Mouse (Mus musculus): Measurements from ENCODE around the gene Vmo1. TPM values are rescaled to one million over a fixed set of nuclear protein-coding genes. Genes with fewer than 3 reads are reported as not detected.

Gene Vmo1
- polyA plus RNA-seq (2012) = not detected in 2 replicates

- Histone ChIP-seq H3K27me3 (ENCODE audit: control insufficient read depth) (peaks cover 19% of the 10 kb centered on the region), H3K4me1 (ENCODE audit: control insufficient read depth) (peaks cover 19% of the 10 kb centered on the region), H3K4me3 (replicated peaks) (no peak within 1 kb of the TSS), H3K9me3 (ENCODE audit: control insufficient read depth, low read length) (no peaks in the 10 kb centered on the region), H3K36me3 (ENCODE audit: control insufficient read depth) (no peaks in the 10 kb centered on the region)
- TF ChIP-seq TAL1 (IDR thresholded peaks at IDR 0.05; ENCODE audit: low read length) (no peak), GATA1 (IDR thresholded peaks at IDR 0.05; ENCODE audit: low read length) (no peak)
Measured at GRCm38 (mm10) chr11:70514288-70514687, at the start of gene Vmo1. Gene Vmo1 (minus strand): TSS chr11:70514616.

DNA sequence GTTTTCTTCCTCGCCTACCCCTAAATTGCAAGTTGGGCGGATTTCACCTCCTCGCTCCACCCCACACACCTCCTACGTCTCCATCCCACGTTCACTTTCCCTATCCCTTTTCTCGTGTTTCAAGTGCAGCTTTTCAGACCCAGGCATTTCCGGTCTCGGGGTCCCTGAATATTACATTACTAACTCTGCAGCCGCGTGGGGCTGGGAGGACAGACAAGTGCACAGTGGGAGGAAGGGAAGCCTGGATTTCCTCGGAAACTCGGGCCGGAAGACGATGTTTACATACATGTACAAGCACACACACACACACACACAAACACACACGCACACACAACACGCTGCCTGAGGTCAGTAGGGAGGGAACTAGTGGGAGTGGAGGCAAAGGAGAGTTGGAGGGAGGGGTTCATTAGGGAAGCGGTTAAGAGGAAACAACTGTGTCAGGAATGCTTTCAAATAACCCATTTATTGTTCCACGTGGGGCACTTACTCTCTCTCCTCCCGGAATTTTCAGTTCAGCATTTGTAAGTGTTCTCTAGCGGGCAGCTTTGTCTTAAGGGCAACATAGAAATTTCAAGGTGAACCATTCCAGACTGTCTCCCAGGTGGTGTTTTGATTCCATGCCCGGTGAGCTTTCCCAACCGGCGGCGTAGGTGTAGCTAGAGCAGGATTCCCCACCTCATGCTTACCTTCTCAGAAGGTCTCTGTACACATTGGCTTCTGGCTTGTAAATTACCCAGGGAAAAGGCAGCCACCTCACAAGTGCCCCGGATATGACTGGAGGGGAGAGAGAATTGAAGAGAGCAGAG, 49.3 kb upstream of the Vmo1 start:
- H3K4me3 ChIP-seq (replicated peaks) = peak overlapping the region; percentile 85
- peaks cover 44% of the 10 kb centered on the region for H3K4me1 ChIP-seq (ENCODE audit: control insufficient read depth)
- TF ChIP-seq TAL1 (IDR thresholded peaks at IDR 0.05; ENCODE audit: low read length) (no peak), GATA1 (IDR thresholded peaks at IDR 0.05; ENCODE audit: low read length) (no peak)
- H3K36me3 ChIP-seq (ENCODE audit: control insufficient read depth) = peaks cover 13% of the 10 kb centered on the region
- H3K9me3 ChIP-seq (ENCODE audit: control insufficient read depth, low read length) = no peaks in the 10 kb centered on the region
- no peaks in the 10 kb centered on the region for H3K27me3 ChIP-seq (ENCODE audit: control insufficient read depth)

DNA sequence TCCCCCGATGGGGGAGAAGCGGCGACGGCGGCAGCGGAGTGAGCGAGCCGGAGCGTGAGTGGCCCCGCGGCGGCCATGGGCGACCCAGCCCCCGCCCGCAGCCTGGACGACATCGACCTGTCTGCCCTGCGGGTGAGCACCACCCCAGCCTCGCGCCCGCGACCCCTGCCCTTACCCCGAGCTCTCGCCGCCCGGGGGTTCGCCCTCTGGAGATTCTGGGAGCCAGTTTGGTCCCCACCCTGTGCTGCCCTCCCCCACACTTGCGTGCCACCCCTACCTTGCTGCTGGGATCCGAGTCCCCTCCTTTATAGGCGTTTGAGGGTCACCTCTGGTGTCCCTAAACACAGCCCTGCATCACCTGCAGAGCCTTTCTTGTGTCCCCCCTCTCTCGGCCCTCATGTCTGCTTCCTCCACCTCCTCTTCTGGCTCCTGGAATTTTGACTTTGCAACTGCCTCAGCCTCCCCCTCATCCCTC, 48.6 kb upstream of the Vmo1 start:
- no peak for TF ChIP-seq TAL1 (IDR thresholded peaks at IDR 0.05; ENCODE audit: low read length)
- TF ChIP-seq GATA1 (IDR thresholded peaks at IDR 0.05; ENCODE audit: low read length) = no peak
- Histone ChIP-seq H3K9me3 (ENCODE audit: control insufficient read depth, low read length) (no peaks in the 10 kb centered on the region), H3K27me3 (ENCODE audit: control insufficient read depth) (no peaks in the 10 kb centered on the region), H3K4me1 (ENCODE audit: control insufficient read depth) (peaks cover 42% of the 10 kb centered on the region), H3K4me3 (replicated peaks) (peak overlapping the region; percentile 85), H3K36me3 (ENCODE audit: control insufficient read depth) (peaks cover 9% of the 10 kb centered on the region)

GRCm38 (mm10) chr11:70562287-70562994, 48.0 kb upstream of the Vmo1 start, which contains the start of gene Mink1:
Gene Mink1 (plus strand): TSS chr11:70562881.
- TF ChIP-seq GATA1 (IDR thresholded peaks at IDR 0.05; ENCODE audit: low read length) (no peak), TAL1 (IDR thresholded peaks at IDR 0.05; ENCODE audit: low read length) (no peak)
- H3K9me3 ChIP-seq (ENCODE audit: control insufficient read depth, low read length) = no peaks in the 10 kb centered on the region
- H3K36me3 ChIP-seq (ENCODE audit: control insufficient read depth) = peaks cover 5% of the 10 kb centered on the region
- peaks cover 42% of the 10 kb centered on the region for H3K4me1 ChIP-seq (ENCODE audit: control insufficient read depth)
- H3K27me3 ChIP-seq (ENCODE audit: control insufficient read depth) = no peaks in the 10 kb centered on the region
- H3K4me3 ChIP-seq (replicated peaks) = peak within 1 kb of the TSS; percentile 85

- H3K9me3 ChIP-seq (ENCODE audit: control insufficient read depth, low read length) = no peaks in the 10 kb centered on the region
- H3K27me3 ChIP-seq (ENCODE audit: control insufficient read depth) = no peaks in the 10 kb centered on the region
- TF ChIP-seq TAL1 (IDR thresholded peaks at IDR 0.05; ENCODE audit: low read length) (no peak), GATA1 (IDR thresholded peaks at IDR 0.05; ENCODE audit: low read length) (no peak)
- H3K4me1 ChIP-seq (ENCODE audit: control insufficient read depth) = peaks cover 40% of the 10 kb centered on the region
- peak overlapping the region; percentile 85 for H3K4me3 ChIP-seq (replicated peaks)
- peaks cover under 1% of the 10 kb centered on the region for H3K36me3 ChIP-seq (ENCODE audit: control insufficient read depth)
Measured at GRCm38 (mm10) chr11:70561937-70562286, 47.5 kb upstream of the Vmo1 start.

DNA sequence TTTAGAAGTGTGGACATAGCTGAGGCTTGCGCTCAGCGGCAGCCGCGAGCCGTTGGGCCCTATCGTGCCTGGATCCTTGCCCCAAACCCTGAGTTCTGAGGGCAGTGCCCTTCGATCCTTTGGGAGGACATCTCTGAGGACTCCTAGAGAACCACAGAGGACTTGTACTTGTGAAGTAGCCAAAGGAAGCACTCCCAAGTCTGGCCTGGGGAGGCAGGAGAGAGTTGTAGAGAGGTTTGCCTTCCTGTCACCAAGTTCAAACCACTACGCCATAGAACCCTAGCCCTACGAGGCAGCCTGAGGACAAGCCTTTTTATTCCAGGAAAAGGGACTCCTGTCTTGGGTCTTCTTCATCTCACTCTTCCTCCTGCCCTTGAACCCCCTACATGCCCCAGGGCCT, 43.1 kb upstream of the Vmo1 start:
- Histone ChIP-seq H3K27me3 (ENCODE audit: control insufficient read depth) (peaks cover 12% of the 10 kb centered on the region), H3K36me3 (ENCODE audit: control insufficient read depth) (no peaks in the 10 kb centered on the region; the same call in 1 of the 2 replicates), H3K9me3 (ENCODE audit: control insufficient read depth, low read length) (no peaks in the 10 kb centered on the region), H3K4me3 (replicated peaks) (no peak overlapping the region), H3K4me1 (ENCODE audit: control insufficient read depth) (peaks cover 8% of the 10 kb centered on the region)
- TF ChIP-seq TAL1 (IDR thresholded peaks at IDR 0.05; ENCODE audit: low read length) = no peak

DNA sequence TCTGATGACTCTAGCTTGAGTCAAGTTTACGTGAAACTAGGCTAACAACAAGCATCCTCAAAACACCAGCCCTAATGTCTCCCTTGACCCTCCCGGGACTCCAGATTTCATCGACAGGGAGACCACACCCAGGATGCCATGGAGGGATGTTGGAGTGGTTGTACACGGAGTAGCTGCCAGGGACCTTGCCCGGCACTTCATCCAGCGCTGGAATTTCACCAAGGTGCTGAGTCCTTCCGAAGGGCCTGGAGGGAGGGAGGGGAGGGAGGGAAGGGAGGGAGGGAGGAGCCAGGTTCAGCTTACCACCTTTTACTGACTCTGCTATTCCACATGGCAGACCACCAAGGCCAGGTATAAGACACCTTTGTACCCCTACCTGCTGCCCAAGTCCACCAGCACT, 39.5 kb upstream of the Vmo1 start:
- Histone ChIP-seq H3K4me1 (ENCODE audit: control insufficient read depth) (no peaks in the 10 kb centered on the region), H3K4me3 (replicated peaks) (no peak overlapping the region), H3K36me3 (ENCODE audit: control insufficient read depth) (no peaks in the 10 kb centered on the region; the same call in 1 of the 2 replicates), H3K27me3 (ENCODE audit: control insufficient read depth) (peaks cover 12% of the 10 kb centered on the region), H3K9me3 (ENCODE audit: control insufficient read depth, low read length) (no peaks in the 10 kb centered on the region)
- TF ChIP-seq GATA1 (IDR thresholded peaks at IDR 0.05; ENCODE audit: low read length) (no peak), TAL1 (IDR thresholded peaks at IDR 0.05; ENCODE audit: low read length) (no peak)

DNA sequence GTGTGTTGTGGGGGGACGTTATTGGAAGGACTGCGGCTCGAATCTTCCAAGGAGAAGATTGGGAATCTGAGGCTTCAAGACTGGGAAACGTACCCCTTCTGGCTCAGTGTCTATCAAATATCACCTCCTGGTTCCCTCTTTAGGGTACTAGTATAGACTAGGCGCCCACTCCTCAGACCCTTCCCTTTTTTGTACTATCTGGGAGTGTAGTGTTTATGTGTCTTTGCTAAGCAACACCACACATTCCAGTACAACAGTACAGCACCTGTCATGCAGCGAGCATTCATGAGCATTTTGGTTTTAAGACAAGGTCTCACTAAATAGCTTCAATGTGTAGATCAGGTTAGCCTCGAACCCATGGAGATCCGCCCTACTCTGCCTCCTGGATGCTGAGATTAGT, 37.1 kb upstream of the Vmo1 start:
- TF ChIP-seq GATA1 (IDR thresholded peaks at IDR 0.05; ENCODE audit: low read length) = no peak
- TF ChIP-seq TAL1 (IDR thresholded peaks at IDR 0.05; ENCODE audit: low read length) = no peak
- Histone ChIP-seq H3K4me3 (replicated peaks) (no peak overlapping the region), H3K9me3 (ENCODE audit: control insufficient read depth, low read length) (no peaks in the 10 kb centered on the region), H3K36me3 (ENCODE audit: control insufficient read depth) (no peaks in the 10 kb centered on the region; the same call in 1 of the 2 replicates), H3K4me1 (ENCODE audit: control insufficient read depth) (no peaks in the 10 kb centered on the region), H3K27me3 (ENCODE audit: control insufficient read depth) (peaks cover 12% of the 10 kb centered on the region)

GRCm38 (mm10) chr11:70544496-70544895, 30.1 kb upstream of the Vmo1 start:
- TF ChIP-seq GATA1 (IDR thresholded peaks at IDR 0.05; ENCODE audit: low read length) (no peak), TAL1 (IDR thresholded peaks at IDR 0.05; ENCODE audit: low read length) (no peak)
- H3K4me1 ChIP-seq (ENCODE audit: control insufficient read depth) = peaks cover 12% of the 10 kb centered on the region
- no peak overlapping the region for H3K4me3 ChIP-seq (replicated peaks)
- no peaks in the 10 kb centered on the region for H3K36me3 ChIP-seq (ENCODE audit: control insufficient read depth)
- H3K27me3 ChIP-seq (ENCODE audit: control insufficient read depth) = peaks cover 39% of the 10 kb centered on the region
- no peaks in the 10 kb centered on the region for H3K9me3 ChIP-seq (ENCODE audit: control insufficient read depth, low read length)

All from erythroblast, embryonic 14.5 days (primary cell).